Mouse (Mus musculus) stomach, embryonic 16.5 days (tissue): ENCODE results near the gene Camk2d. TPM values are rescaled to one million over a fixed set of nuclear protein-coding genes. Genes with fewer than 3 reads are reported as not detected.

ENCODE experiments used
- ATAC-seq: fragments of 200-750 bp; cut with Nextera tagmentation; 2 replicates; pipeline ENCODE4 v1.8.0; 2017; ENCODE audit warnings: moderate number of reproducible peaks, moderate TSS enrichment; ENCODE audit not compliant: insufficient read depth, low FRiP score
- H3K27ac ChIP-seq: fragments of 300-500 bp; sonication (generic); 2 replicates; pipeline ENCODE4 v1.5.1; 2014; ENCODE audit warnings: low read length
- H3K27me3 ChIP-seq: fragments of 300-500 bp; sonication (generic); 2 replicates; pipeline ENCODE4 v1.6.1; 2014; ENCODE audit warnings: low read length, control low read depth, mixed read lengths; ENCODE audit not compliant: control insufficient read depth, insufficient read depth
- H3K36me3 ChIP-seq: fragments of 300-500 bp; sonication (generic); 2 replicates; pipeline ENCODE4 v1.6.1; 2014; ENCODE audit warnings: low read length; ENCODE audit not compliant: control insufficient read depth, insufficient read depth
- H3K4me1 ChIP-seq: fragments of 300-500 bp; sonication (generic); 2 replicates; pipeline ENCODE4 v1.6.1; 2014; ENCODE audit warnings: low read length, control low read depth, mixed read lengths; ENCODE audit not compliant: control insufficient read depth, insufficient read depth
- H3K4me2 ChIP-seq: fragments of 300-500 bp; sonication (generic); 2 replicates; pipeline ENCODE4 v1.6.1; 2014; ENCODE audit warnings: low read depth, low read length, mixed read lengths
- H3K4me3 ChIP-seq: fragments of 300-500 bp; sonication (generic); replicated peaks from 2 replicates; pipeline ENCODE4 v1.5.1; 2014; ENCODE audit warnings: mild to moderate bottlenecking, low read length
- H3K9ac ChIP-seq: fragments of 300-500 bp; sonication (generic); 2 replicates; pipeline ENCODE4 v1.6.1; 2014; ENCODE audit warnings: low read length
- H3K9me3 ChIP-seq: fragments of 300-500 bp; sonication (generic); replicated peaks from 2 replicates; pipeline ENCODE4 v1.6.1; 2016; ENCODE audit warnings: low read length, control low read depth; ENCODE audit not compliant: control insufficient read depth
- WGBS: fragments of 180-500 bp; shearing (Covaris S2); extraction: QIAGEN DNeasy Blood & Tissue Kit; methylation state at CpG from one replicate; pipeline ENCODE4 v1.1.7; 2014; 5-methylcytosine and 5-hydroxymethylcytosine counted together
- polyA plus RNA-seq: library from polyadenylated mRNA; unstranded; fragments of >200 nt; fragmentation: Nextera tagmentation; extraction: Ambion mirVana; gene quantifications from 2 replicates; pipeline ENCODE4 v1.2.1, GENCODE M21; 2015

Gene Camk2d
- polyA plus RNA-seq, 1 experiment from 2014 or later, result 36.8 TPM

GRCm38 (mm10) chr3:126656173-126656572, 60.1 kb downstream of the Camk2d start:
- no peaks in the 10 kb centered on the region; the same call in 1 of the 2 replicates for H3K4me1 ChIP-seq
- no peak overlapping the region for H3K27ac ChIP-seq
- H3K9ac ChIP-seq, result no peak overlapping the region
- H3K9me3 ChIP-seq, result no peaks in the 10 kb centered on the region
- H3K4me2 ChIP-seq, result no peak overlapping the region
- ATAC-seq, result no peak
- 65% methylated on average over 3 of the region's 3 CpGs for WGBS
- no peaks in the 10 kb centered on the region for H3K36me3 ChIP-seq
- H3K4me3 ChIP-seq, result no peak overlapping the region
- H3K27me3 ChIP-seq, result no peaks in the 10 kb centered on the region

GRCm38 (mm10) chr3:126657895-126658294, 61.8 kb downstream of the Camk2d start:
- Histone ChIP-seq H3K9ac (no peak overlapping the region), H3K4me2 (no peak overlapping the region), H3K4me3 (no peak overlapping the region), H3K27ac (no peak overlapping the region), H3K9me3 (no peaks in the 10 kb centered on the region), H3K36me3 (no peaks in the 10 kb centered on the region), H3K27me3 (no peaks in the 10 kb centered on the region), H3K4me1 (no peaks in the 10 kb centered on the region; the same call in 1 of the 2 replicates)
- 65% methylated on average over 4 of the region's 4 CpGs for WGBS
- ATAC-seq, result no peak

GRCm38 (mm10) chr3:126658791-126659190, 62.7 kb downstream of the Camk2d start:
- Histone ChIP-seq H3K4me2 (no peak overlapping the region), H3K4me3 (no peak overlapping the region), H3K36me3 (no peaks in the 10 kb centered on the region), H3K27me3 (no peaks in the 10 kb centered on the region), H3K27ac (no peak overlapping the region), H3K9ac (no peak overlapping the region), H3K9me3 (no peaks in the 10 kb centered on the region), H3K4me1 (no peaks in the 10 kb centered on the region; the same call in 1 of the 2 replicates)
- ATAC-seq, result no peak
- whole genome bisulfite sequencing, result 62% methylated on average over 10 of the region's 10 CpGs

GRCm38 (mm10) chr3:126659235-126659634, 63.1 kb downstream of the Camk2d start:
- no peak overlapping the region for H3K9ac ChIP-seq
- no peaks in the 10 kb centered on the region; the same call in 1 of the 2 replicates for H3K4me1 ChIP-seq
- H3K4me3 ChIP-seq, result no peak overlapping the region
- ATAC-seq, result no peak
- H3K4me2 ChIP-seq, result no peak overlapping the region
- 75% methylated on average over 8 of the region's 8 CpGs for WGBS
- H3K27ac ChIP-seq, result no peak overlapping the region
- no peaks in the 10 kb centered on the region for H3K9me3 ChIP-seq
- H3K27me3 ChIP-seq, result no peaks in the 10 kb centered on the region
- no peaks in the 10 kb centered on the region for H3K36me3 ChIP-seq

- no peaks in the 10 kb centered on the region for H3K9me3 ChIP-seq
- no peak overlapping the region for H3K4me2 ChIP-seq
- peak overlapping the region; percentile 74 for H3K27ac ChIP-seq
Observed at GRCm38 (mm10) chr3:126659832-126660564, 63.9 kb downstream of the Camk2d start.

GRCm38 (mm10) chr3:126660575-126660974, 64.5 kb downstream of the Camk2d start:
- Histone ChIP-seq H3K9me3 (no peaks in the 10 kb centered on the region), H3K4me3 (no peak overlapping the region), H3K27me3 (no peaks in the 10 kb centered on the region), H3K9ac (no peak overlapping the region), H3K4me1 (no peaks in the 10 kb centered on the region; the same call in 1 of the 2 replicates), H3K36me3 (no peaks in the 10 kb centered on the region), H3K27ac (peak overlapping the region; percentile 74), H3K4me2 (no peak overlapping the region)
- WGBS, result 73% methylated on average over 2 of the region's 2 CpGs
- ATAC-seq, result peak; percentile 26; the same call in 1 of the 2 replicates

More at GRCm38 (mm10) chr3:126659832-126660564, 63.9 kb downstream of the Camk2d start:
- Histone ChIP-seq H3K36me3 (no peaks in the 10 kb centered on the region), H3K4me1 (no peaks in the 10 kb centered on the region; the same call in 1 of the 2 replicates), H3K9ac (no peak overlapping the region), H3K4me3 (no peak overlapping the region), H3K27me3 (no peaks in the 10 kb centered on the region)
- 69% methylated on average over 8 of the region's 8 CpGs for WGBS
- peak; percentile 30; the same call in 1 of the 2 replicates for ATAC-seq

- Histone ChIP-seq H3K9ac (no peak overlapping the region), H3K4me3 (no peak overlapping the region), H3K4me1 (no peaks in the 10 kb centered on the region; the same call in 1 of the 2 replicates), H3K36me3 (no peaks in the 10 kb centered on the region), H3K27ac (peak overlapping the region; percentile 74; the same call in 1 of the 2 replicates), H3K27me3 (no peaks in the 10 kb centered on the region), H3K9me3 (no peaks in the 10 kb centered on the region), H3K4me2 (no peak overlapping the region)
- WGBS, result 63% methylated on average over 6 of the region's 6 CpGs
- peak; percentile 81 for ATAC-seq
Observed at GRCm38 (mm10) chr3:126660986-126661385, 64.9 kb downstream of the Camk2d start.

- H3K4me3 ChIP-seq, result no peak overlapping the region
- H3K9ac ChIP-seq, result no peak overlapping the region
- 85% methylated on average over 3 of the region's 3 CpGs for WGBS
- ATAC-seq, result no peak
- H3K9me3 ChIP-seq, result no peaks in the 10 kb centered on the region
- no peak overlapping the region for H3K27ac ChIP-seq
- H3K36me3 ChIP-seq, result no peaks in the 10 kb centered on the region
- peaks cover 1% of the 10 kb centered on the region; the same call in 1 of the 2 replicates for H3K4me1 ChIP-seq
- H3K4me2 ChIP-seq, result no peak overlapping the region
- H3K27me3 ChIP-seq, result no peaks in the 10 kb centered on the region
Observed at GRCm38 (mm10) chr3:126661920-126662319, 65.8 kb downstream of the Camk2d start.

GRCm38 (mm10) chr3:126663436-126663835, 67.3 kb downstream of the Camk2d start:
- Histone ChIP-seq H3K9me3 (no peaks in the 10 kb centered on the region), H3K4me3 (no peak overlapping the region), H3K27me3 (no peaks in the 10 kb centered on the region), H3K4me1 (peaks cover 15% of the 10 kb centered on the region), H3K4me2 (peak overlapping the region; percentile 16; the same call in 1 of the 2 replicates), H3K9ac (no peak overlapping the region), H3K36me3 (no peaks in the 10 kb centered on the region), H3K27ac (no peak overlapping the region)
- no peak for ATAC-seq
- WGBS, result 58% methylated on average over 5 of the region's 5 CpGs
